Mouse (Mus musculus): ENCODE measurements around the gene H2-DMb2.

H2-DMb2 gene

DNA sequence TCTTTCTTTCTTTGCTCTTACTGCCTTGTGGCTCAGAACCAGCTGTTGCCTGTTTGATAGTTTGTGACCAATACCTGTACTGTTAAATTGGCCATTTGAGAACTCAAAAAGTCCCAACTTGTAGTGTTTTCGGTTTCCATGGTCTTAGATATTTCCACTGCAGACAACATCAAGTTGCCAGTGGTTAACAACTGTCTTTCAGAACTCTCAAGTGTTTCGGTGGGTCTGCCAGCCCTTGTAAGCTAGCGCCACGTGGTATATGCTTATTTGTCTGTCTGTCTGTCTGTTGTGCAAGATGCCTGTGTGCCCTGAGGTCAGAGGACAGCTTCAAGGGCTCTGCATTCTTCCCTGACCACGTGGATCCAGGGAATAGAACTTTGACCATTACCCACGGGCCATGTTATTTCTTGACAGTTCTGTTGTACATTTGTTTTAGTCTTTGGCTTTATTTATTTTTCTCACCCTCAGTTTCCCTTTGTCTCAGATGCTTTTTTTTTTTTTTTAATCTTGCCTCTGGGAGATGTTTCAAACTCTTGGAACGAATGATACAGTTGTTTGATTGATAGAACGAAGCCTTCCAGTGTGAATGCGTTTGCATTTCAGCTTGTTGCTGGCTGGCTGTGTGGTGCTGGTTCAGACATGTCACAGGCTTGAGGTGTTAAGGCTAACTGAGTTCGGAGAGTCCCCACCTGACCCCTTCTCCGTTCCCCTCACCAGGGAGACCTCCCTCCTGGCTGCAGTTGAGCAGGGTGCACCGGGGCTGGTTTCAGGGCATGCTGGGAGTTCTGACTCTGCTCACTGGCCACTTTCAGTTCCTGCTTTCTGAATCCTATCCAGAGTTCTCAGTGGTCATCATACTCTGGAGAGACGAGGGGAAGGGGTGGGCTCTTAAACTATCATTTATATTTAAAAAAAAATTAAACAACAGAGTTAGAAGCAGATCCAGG, 37.1 kb downstream of the H2-DMb2 start:
- no peak for DNase-seq (ENCODE audit: low read depth)

DNA sequence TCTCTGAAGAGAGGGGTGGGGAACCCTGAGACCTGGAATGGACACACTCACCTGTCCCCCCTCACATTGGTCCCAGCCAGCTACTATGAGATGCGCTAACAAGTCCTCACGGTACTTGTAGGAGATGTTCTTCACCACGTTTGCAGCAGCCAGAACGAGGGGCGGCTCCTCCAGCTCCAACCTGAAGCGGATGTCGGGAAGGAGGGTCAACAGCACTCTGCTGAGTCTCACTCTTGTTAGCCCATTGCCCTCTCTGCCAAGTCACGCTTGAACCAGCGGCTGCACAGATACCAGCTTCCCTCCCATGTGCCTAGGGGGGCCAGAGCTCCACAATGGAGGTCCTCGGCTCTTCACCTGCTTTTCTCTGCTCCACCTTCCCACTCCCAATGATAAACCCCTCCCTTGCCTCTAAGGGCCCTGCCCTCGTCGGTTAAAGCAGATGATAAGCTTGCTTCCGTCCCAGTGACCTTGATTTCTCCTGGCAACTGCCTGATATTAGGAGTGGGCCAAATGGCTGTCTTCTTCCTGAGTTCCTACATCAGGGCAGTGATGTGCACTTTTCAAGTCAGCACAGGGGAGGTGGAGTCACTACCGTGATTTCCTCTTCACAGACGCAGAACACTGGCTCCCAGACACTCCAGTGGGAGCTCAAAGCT, 40.6 kb downstream of the H2-DMb2 start:
- DNase-seq (ENCODE audit: low read depth), result no peak

DNA sequence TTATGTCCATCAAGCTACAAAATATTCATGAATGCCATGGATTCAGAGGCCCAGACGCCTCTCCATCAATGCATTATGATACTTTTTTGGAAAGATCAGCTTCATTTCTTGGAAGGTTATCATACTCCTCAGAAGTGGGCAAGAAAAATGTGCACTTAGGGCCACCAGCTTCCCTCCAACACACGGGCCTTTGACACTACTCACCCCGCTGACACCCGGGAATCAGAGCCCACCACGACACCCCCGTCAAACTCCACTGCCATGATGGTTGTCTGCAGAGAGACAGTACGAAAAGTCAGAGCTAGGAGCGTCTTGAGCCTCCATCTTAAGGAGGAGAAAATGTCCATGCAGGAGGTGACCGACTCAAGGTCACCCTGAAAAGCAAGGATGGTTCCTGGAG, 42.4 kb downstream of the H2-DMb2 start:
- DNase-seq (ENCODE audit: low read depth), result no peak

- DNase-seq (ENCODE audit: low read depth), result no peak
These were observed 43.8 kb downstream of the H2-DMb2 start for GRCm38 (mm10) chr17:34186885-34187260.

DNA sequence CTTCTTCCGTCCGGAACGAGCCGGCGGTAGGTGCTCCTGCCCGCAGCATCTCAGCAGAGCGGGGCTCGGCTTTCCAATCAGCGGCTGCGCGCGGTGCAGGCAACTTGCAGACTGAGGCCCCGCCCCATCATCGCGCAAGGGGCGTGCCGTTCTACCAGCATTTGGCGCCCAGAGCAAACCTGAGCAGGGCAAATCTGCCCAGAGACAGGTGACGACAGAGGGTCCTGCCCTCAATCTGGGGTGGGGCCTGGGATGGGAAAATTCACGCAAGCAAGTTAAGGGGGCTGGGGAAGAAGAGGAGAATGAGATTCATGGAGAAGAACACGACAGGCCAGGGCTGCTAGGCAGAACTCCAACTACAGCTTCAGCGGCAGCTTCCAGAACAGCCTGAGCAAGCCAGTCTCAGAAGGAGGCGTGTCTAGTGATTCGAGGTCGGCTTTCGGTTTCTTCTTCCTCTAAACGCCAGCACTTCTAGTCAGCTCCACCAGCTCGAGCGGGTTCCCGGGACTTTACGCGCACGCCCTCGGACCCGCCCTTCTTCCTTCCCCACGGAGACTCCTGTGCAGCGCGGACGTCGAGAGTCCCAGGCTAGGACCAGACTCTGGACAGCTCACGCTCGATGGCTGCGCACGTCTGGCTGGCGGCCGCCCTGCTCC, 44.3 kb downstream of the H2-DMb2 start, which contains the start of the genes Tap1 and Psmb9:
Tap1 (plus strand) TSS at position 293 of the 656 bp plus-strand sequence.
Psmb9 (minus strand) TSS at position 504 of the 656 bp plus-strand sequence.
- peak; percentile 100 for DNase-seq (ENCODE audit: low read depth)

- peak; percentile 61 for DNase-seq (ENCODE audit: low read depth)
These were observed 44.9 kb downstream of the H2-DMb2 start for GRCm38 (mm10) chr17:34188010-34188409.

- DNase-seq (ENCODE audit: low read depth), result no peak
These were observed 45.9 kb downstream of the H2-DMb2 start for GRCm38 (mm10) chr17:34188986-34189385.

GRCm38 (mm10) chr17:34192852-34193251, 49.7 kb downstream of the H2-DMb2 start:
- DNase-seq (ENCODE audit: low read depth), result no peak

- DNase-seq (ENCODE audit: low read depth), result no peak
These were observed 50.4 kb downstream of the H2-DMb2 start for GRCm38 (mm10) chr17:34193468-34193867.

DNA sequence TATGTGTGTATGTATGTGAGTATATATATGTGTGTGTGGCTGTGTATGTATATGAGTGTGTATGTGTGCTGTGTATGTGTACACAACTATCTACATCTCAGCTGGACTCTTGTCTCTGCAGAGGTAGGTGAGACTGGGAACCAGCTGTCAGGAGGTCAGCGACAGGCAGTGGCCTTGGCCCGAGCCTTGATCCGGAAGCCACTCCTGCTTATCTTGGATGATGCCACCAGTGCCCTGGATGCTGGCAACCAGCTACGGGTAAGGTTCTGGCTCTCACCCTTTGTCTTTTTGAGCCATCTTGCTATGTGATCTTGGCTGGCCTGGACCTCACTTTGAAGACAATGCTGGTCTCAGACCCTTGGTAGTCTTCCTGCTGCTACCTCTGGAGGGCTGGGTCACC, 51.6 kb downstream of the H2-DMb2 start:
- DNase-seq (ENCODE audit: low read depth), result no peak

GRCm38 (mm10) chr17:34196491-34196890, 53.4 kb downstream of the H2-DMb2 start:
- DNase-seq (ENCODE audit: low read depth), result peak; percentile 86

DNA sequence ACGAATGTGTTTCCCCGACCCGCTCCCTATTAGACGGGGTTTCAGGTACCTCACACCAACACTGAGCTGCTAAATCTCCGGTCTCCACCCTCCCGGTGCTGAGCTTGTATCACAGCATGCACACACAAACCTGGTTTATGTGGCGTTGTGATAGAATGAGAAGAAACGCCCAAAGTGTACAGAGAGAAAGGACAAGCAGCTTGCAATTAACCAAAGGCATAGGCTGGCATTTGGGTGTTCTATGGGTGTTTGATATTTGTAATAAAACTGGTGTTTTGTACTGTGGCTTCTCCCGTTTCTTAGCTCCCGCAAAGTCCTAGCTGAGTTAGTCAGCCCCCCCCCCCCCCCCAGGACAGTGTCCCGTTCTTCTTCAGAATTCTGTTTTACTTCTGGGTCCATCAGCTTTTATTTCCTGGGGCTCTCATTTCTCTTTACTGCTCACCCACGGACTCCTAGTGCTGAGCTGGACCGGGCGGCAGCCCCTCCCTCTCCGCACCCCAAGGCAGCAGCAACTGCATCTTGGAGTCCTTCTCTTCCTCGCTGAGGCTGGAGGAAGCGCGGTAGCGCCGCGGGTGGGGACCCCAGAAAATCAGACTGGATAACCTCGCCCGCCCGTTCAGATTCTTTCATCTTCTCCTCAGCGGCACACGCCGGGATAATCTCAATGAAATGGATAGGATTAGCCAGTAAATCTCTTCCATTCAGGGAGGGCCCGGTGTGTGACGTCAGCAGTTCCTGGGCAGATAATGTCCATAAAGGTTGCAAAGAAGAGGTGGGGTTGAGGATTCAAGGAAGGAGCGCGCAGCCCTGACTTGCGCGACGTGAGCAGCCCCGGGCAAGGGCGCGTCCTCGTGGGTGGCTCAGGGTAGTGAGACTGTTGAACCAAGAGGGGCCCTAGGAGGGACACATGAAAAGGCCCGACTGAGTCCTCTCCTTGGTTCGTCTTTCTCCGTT, 54.1 kb downstream of the H2-DMb2 start, which contains the start of gene Psmb8:
Psmb8 (plus strand) TSS at position 781 of the 954 bp plus-strand sequence.
- peak; percentile 85 for DNase-seq (ENCODE audit: low read depth)

DNA sequence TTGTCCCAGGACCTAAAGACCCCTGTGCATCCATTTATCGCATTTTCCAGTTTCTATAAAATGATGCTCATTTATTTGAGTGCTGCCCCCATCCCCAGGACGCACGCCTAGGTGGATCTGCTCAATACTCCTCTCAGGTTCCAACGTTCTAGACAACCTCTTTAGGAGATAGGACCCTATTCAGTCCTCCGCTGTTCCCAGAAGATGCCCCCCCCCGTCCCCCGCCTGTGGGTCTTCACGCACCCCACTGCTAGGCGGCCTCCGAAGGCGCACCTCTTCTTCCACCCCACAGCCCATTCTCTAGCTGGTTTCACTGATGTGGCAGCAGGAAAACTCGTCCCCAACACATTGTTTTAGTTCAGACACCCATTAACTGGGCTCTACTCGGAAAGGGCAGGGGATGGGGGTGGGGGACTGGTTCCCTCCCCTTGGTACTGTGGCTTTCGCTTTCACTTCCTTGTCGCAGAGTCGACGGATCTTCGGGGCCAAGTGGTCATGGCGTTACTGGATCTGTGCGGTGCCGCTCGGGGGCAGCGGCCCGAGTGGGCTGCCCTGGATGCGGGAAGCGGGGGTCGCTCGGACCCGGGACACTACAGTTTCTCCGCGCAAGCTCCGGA, 54.9 kb downstream of the H2-DMb2 start:
- DNase-seq (ENCODE audit: low read depth), result peak; percentile 85

DNA sequence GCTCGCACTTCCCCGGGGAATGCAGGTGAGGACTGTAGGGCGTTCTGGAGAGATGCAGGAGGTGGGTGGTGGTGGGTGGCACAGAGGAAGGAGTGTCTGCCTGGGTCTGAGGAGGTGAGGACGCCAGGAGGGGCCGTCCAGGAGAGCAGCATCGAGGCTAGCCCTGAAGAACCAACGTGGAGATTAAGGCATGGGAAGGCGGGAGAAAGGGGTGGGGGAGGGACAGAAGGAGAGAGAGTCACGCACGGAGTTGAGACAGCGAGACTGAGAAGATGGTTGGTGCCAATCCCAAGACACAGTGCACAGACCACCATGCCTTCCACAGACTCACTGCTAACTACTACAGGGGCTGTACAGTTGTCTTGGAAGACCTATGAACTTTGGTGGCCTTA, 55.4 kb downstream of the H2-DMb2 start:
- DNase-seq (ENCODE audit: low read depth), result no peak

GRCm38 (mm10) chr17:34199050-34199619, 56.0 kb downstream of the H2-DMb2 start:
- no peak for DNase-seq (ENCODE audit: low read depth)

DNA sequence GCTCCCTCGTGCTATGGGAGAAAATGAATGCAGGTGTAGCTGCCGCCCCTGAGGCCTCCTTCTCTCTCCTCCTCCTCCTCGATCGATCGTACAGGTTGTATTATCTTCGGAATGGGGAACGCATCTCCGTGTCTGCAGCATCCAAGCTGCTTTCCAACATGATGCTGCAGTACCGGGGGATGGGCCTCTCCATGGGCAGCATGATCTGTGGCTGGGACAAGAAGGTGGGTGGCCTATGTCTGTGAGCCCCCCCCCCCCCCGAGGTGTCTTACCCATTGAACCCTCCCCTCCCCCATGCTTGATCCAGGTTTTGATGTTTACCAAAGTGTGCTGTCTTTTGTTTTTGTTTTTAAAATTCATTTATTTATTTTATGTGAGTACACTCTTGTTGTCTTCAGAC, 56.9 kb downstream of the H2-DMb2 start:
- no peak for DNase-seq (ENCODE audit: low read depth)

DNA sequence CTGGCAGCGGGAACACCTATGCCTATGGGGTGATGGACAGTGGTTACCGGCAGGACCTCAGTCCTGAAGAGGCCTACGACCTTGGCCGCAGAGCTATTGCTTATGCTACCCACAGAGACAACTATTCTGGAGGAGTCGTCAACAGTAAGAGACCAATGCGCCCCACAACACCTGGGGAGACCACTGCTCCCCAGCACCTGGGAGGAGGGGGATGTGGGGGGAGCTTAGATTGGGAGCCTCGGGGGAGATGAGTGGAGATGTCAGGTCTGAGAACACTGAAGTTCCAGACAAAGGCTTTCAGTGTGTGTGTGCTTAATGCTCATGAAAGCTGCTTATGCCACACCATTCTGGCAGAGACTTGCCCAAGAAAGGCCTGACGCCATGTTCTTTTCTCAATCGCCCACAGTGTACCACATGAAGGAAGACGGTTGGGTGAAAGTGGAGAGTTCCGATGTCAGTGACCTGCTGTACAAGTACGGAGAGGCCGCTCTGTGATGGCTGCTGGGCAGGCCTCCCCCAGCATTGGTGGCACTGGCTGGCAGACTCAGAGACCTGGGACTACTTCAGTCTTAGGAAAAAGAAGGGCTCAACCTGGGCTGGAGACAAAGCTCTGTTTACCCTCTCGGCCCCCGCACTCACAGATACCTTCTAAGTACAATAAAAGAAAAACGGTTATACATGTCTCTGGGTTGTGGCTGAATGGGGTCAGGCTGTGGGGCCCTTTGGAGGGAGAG, 57.8 kb downstream of the H2-DMb2 start:
- DNase-seq (ENCODE audit: low read depth), result peak; percentile 51

Measured in naive thymus-derived CD4-positive, alpha-beta T cell, adult 2 months (primary cell).